Mouse (Mus musculus) kidney, postnatal 36 days (tissue): ENCODE measurements around the gene Cdcp1.
A peak's percentile ranks its signal among the peaks of the same experiment; 100 is the strongest.

Experiments used
- DNase-seq, 2 experiments: peaks; one replicate each; pipeline ENCODE4 v3.0.0; 2021 to 2022; ENCODE audit warnings: mixed read lengths in 2 of 2

The Cdcp1 gene

GRCm38 (mm10) chr9:123206948-123207347 lies 8.9 kb downstream of the Cdcp1 start:
- DNase-seq, result peak; percentile 86 to 91

DNA sequence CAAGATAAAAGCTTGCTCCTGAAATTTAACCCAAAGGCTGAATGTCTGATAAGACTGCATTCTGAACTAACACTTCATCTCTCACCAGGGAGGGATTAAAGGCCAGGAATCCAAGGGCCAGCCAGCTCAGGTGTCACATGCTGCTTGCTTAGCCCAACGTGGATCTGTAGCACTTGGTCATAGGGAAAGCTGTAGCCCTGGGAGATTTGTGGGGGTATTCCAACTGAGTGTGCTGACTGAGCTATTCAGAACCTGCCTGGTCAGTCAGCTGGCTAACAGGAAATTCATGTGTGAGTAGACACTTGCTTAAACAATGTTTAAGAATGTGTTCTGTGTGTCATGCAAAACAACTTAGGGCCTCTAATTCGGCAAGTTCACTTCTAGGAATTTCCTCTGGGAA lies 9.3 kb downstream of the Cdcp1 start:
- DNase-seq, result peak; percentile 48 to 59

- DNase-seq, result peak; percentile 59 to 61
Observed at GRCm38 (mm10) chr9:123200116-123200515, 15.7 kb downstream of the Cdcp1 start.

DNA sequence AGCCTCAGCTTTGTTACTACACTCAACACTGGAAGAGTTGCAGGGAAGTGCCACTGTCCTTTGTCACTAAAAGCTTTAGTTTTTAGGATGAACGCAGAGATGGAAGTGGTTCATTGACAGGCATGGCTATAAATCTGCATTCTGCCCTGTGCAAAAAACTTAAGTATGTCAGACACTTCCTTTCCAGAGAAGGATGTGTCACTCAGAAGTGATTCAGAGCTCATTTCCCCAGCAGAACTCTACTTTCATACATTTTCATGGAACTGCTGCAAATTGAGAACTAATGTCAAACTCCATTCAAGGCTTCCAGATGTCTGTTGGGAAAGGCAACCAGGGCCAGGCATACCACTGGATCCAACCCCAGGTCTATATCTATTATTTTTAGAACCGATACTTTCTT lies 27.6 kb downstream of the Cdcp1 start:
- no peak for DNase-seq

- peak in 1 of 2 experiments; percentile 19 for DNase-seq
Observed at GRCm38 (mm10) chr9:123187589-123187988, 28.2 kb downstream of the Cdcp1 start.

DNA sequence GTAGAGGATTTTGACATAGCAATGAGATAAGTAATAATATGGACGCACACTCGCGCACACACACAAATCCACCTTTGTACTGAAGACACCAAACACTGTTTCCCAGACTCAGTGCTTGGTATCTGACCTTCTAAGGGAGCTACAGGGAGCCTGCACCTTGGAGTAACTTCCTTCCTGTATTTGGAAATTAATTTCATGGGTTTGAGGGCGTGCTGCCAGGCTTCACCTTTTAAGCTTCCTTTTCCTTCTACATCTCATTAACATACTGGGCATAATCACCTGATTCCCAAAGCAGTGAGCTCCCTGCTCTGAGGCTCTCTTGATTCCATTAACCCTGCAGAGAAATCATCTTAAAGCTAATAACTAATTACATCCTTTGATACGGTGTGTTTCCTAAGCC lies 29.7 kb downstream of the Cdcp1 start:
- DNase-seq, result no peak

DNA sequence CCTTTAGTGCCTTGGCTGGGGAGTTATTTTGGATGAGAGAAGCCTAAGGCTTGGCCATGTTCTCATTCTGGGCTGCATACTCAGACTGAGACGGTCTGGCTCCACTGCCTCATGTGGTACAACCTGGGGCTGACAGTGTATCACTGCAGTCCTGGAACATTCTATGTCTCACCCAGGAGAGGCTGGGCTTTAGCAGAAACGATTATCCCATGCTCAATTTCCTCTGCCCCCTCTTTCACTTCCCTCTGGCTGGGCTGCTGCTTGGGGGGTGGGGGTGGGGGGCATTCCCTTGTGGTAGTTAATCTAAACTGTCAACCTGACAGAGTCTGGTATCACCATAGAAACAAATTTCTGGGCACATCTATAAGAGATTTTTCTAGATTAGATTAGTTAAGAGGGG lies 30.3 kb downstream of the Cdcp1 start:
- DNase-seq, result no peak

GRCm38 (mm10) chr9:123183226-123183625 lies 32.6 kb downstream of the Cdcp1 start:
- DNase-seq, result peak; percentile 70 to 86

DNA sequence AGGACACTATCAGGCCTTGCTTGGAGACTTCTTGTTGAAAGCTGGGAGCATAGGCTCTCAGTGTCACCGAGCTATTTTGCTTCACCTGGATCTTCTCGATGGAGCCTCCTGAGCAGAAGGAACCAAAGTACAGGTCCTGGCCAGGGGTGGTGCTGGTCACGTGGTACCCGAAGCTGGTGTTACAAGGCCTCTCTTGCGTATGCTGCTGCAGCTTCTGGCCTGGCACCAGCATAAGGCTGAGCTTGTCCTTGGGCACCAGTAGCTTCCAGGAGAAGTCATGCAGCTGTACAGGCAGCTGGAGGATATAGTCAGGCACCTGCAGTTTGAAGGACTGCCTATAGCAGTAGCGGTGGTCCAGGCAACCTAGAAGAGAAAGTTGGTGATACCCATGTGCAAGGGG lies 35.8 kb downstream of the Cdcp1 start:
- peak; percentile 56 to 65 for DNase-seq

DNA sequence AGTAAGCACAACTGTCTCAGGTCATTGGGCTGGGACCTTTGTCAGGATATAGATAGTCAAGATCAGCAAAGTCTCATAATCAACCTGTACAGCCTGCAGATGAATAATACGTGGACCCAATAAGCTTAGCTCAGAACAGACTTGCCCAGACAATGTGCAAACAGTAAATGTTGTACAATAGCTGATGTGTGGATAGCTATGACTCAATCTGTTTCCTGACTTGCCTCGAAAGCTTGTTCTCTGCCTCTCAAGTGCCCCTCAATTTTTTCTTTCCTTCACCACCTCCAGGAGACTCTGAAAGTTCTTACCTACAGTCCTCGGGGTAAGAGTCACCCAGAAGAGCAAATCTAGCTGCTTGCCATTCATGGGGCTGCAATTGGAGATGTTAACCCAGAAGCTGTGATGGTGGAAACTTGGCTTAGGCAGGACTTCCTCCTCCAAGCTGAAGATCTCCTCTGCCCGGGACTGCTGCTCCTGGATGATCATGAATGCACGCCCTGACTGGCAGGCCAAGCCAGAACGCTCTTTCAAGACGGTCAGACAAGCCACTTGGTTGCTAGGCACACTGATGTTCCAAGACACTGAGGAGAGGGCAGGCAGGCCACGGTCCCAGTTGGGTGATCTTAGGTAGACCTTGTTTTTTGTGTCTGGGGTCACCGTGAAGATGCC lies 38.3 kb downstream of the Cdcp1 start:
- no peak for DNase-seq

GRCm38 (mm10) chr9:123174356-123174755 lies 41.5 kb downstream of the Cdcp1 start:
- no peak for DNase-seq

GRCm38 (mm10) chr9:123173760-123174159 lies 42.1 kb downstream of the Cdcp1 start:
- no peak for DNase-seq

GRCm38 (mm10) chr9:123165781-123166443 lies 49.9 kb downstream of the Cdcp1 start:
- peak; percentile 36 to 54 for DNase-seq

DNA sequence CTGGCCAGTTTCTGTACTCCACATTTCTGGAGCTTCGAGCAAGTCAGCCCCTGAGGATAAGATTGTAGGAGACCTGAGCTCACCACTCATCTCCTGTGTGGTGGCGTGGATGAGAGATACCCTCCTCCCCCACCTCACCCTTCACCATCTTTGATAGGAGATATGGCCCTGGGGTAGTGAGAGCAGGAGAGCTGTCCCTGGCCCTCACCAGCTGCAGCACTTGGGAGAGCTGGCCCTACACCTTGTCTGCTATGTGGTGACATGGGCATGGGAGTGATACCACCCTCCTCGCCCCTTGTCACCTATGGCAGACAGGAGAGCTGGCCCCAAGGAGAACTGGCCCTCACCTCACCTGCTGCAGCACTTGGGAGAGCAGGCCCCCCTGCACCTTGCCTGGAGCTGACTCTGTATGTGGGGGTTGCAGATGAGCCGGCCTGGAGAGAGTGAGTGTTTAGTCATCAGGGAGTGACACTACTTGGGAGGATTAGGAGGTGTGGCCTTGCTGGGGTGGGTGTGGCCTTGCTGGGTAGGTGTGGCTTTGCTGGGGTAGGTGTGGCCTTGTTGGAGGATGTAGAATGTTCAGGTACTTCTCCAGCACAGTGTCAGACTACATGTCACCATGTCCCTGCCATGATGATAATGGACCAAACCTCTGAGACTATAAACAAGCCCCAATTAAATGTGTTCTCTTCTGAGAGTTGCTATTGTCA lies 52.7 kb downstream of the Cdcp1 start:
- no peak for DNase-seq

GRCm38 (mm10) chr9:123161792-123162191 lies 54.0 kb downstream of the Cdcp1 start:
- DNase-seq, result no peak

DNA sequence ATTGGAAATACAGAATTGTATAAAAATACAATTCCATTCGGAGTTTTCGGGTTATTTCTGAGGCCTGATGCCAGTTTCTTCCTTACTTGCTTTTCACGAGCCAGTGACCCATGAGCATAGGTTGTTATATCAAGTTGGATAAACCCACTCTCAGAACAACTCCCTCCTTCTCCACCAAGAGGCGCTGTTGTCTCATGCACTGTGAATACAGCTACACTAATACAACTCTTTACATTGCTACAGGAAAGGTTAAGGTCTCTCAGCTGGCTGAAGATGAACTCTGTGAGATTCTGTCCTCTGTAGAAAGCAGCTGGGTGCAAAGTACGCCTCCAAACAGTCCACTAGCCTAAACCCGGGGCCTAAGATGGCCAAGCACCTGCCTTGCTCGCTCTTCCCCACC lies 56.5 kb downstream of the Cdcp1 start:
- peak; percentile 79 to 88 for DNase-seq

DNA sequence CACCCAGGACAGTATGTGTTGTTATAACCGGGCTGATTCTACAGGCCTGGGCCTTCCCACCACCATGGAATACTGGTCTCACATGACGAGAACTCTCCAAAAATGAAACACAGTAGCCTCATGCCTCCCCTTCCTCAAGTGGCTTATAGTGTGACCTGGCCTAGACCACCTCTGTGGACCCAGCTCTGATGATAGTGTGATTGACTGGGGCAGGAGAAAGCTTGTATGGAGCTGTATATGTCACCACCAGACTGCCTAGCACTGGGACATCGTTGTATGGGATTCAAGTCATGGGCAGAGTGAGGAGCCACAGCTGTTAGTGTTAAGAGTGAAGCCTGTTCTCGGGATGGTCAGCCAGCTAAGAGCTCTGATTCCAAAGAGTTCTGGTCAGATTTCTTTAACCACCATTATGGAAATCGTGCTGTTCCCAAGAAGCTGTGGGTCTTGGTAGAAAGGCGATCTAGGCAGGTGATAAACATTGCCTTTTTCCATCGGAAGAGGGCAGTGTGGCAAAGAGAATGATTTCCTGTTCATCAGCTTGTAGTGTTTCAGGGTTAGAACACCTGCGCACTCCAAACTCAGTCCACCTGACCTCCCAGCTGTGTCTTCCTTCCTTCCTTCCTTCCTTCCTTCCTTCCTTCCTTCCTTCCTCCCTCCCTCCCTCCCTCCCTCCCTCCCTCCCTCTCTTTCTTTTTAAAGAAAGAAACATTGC lies 57.6 kb downstream of the Cdcp1 start:
- DNase-seq, result peak; percentile 17 to 68

DNA sequence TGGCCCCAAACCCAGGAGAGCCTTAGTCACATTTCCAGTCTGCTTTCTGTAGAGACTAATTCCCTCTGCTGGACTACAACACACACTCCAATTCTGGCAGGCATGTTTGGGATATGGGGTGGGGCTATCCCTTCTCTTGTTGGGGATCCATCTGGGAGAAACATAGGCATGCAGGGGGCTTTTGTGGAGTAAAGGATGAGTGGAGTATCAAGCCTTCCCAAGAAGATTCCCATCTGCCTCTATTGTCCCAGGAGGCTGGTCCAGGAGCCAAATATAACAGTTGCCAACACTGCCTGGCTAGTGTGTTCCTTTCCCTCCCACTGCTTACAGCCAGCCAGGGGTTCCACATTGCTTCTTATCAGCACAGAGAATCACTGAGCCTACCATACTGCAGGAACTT lies 58.1 kb downstream of the Cdcp1 start:
- DNase-seq, result no peak

DNA sequence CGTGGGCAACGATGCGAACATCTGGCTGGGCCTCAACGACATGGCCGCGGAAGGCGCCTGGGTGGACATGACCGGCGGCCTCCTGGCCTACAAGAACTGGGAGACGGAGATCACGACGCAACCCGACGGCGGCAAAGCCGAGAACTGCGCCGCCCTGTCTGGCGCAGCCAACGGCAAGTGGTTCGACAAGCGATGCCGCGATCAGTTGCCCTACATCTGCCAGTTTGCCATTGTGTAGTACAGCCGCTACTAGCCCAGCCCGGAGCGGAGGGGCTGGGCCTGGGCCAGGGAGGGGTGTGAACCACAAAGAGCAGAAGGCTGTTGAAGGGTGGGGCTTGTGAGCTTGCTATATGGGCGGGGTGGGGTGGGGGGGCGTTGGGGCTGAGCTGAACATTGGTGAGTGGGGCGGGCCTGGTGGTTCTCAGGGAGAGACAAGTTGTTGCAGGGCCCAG lies 58.9 kb downstream of the Cdcp1 start:
- DNase-seq, result peak; percentile 57 to 71

- DNase-seq, result peak; percentile 37 to 51
Observed at GRCm38 (mm10) chr9:123153121-123153520, 62.7 kb downstream of the Cdcp1 start.

GRCm38 (mm10) chr9:123152026-123152425 lies 63.8 kb downstream of the Cdcp1 start:
- DNase-seq, result no peak

DNA sequence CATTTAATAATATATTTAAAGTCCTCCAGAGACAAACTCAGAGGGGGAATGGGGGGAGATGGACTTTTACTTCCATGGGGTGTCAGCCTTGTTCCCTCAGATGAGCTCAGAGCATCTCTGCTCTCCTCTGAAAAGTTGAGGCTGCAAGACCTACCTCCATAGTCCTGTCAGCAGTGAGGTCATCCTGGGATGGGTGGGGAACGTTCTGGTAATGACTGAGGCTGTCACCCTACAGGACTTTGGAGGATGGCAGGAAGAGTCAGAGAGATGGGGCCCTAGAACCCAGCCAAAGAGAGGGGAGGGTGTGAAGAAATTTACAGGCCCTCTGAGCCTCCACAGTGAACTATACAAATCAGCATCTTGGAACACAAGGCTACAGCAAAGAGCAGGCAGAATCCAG lies 64.3 kb downstream of the Cdcp1 start:
- no peak for DNase-seq
